Mouse (Mus musculus): ENCODE results near the gene Ptges. TPM values are rescaled to one million over a fixed set of nuclear protein-coding genes. Genes with fewer than 3 reads are reported as not detected.
A peak's percentile ranks its signal among the peaks of the same experiment; 100 is the strongest.

The Ptges gene
- total and polyA plus RNA-seq, 3 experiments, result not detected

GRCm38 (mm10) chr2:30952824-30953490 lies 23.3 kb upstream of the Ptges start, which contains the start of gene Tor1b:
Gene Tor1b (plus strand): TSS chr2:30952959.
- Histone ChIP-seq H3K4me1 (ENCODE audit: control insufficient read depth in 1 of 2, insufficient read depth in 2 of 2, low read length in 2 of 2) (peaks cover 4 to 14% of the 10 kb centered on the region in 2 experiments; a peak in 2 of 4 replicates), H3K27me3 (ENCODE audit: control insufficient read depth in 1 of 2, insufficient read depth in 2 of 2, low read length in 2 of 2) (peaks cover 0 to 1% of the 10 kb centered on the region in 2 experiments; a peak in 2 of 4 replicates), H3K79me2 (ENCODE audit: control insufficient read depth, insufficient read depth, low read length, poor library complexity) (peaks cover 42% of the 10 kb centered on the region), H3K9me3 (replicated peaks; ENCODE audit: insufficient read depth, low read length) (no peaks in the 10 kb centered on the region), H3K9ac (ENCODE audit: control insufficient read depth, low read depth, low read length, poor library complexity, severe bottlenecking) (peak within 1 kb of the TSS; percentile 96), H3K4me3 (ENCODE audit: control insufficient read depth in 1 of 2, insufficient read depth in 1 of 2, low read depth in 2 of 2, low read length in 2 of 2) (peak within 1 kb of the TSS; percentile 84 to 94), H3K36me3 (ENCODE audit: control insufficient read depth in 1 of 2, insufficient read depth in 2 of 2, low read length in 2 of 2) (peaks cover 8% of the 10 kb centered on the region in 2 experiments; a peak in 2 of 4 replicates), H3K27ac (ENCODE audit: control insufficient read depth, low read depth, low read length) (peak within 1 kb of the TSS; percentile 74)
- peak; percentile 96 for DNase-seq (ENCODE audit: low read depth, low spot score)
- TF ChIP-seq TAL1 (IDR thresholded peaks at IDR 0.05; ENCODE audit: low read length), result no peak
- TF ChIP-seq ZNF384 (IDR thresholded peaks at IDR 0.05; ENCODE audit: low read depth, low read length), result 0 out of 2 replicates have a peak, but pooled peaks have one; percentile 5
- peak; percentile 88 for TF ChIP-seq TBP (IDR thresholded peaks at IDR 0.05; ENCODE audit: low read depth, low read length)
- TF ChIP-seq NELFE (IDR thresholded peaks at IDR 0.05; ENCODE audit: low read depth, low read length), result peak; percentile 99
- peak; percentile 90 for TF ChIP-seq MYC (IDR thresholded peaks at IDR 0.05; ENCODE audit: low read depth, low read length)
- TF ChIP-seq RCOR1 (IDR thresholded peaks at IDR 0.05; ENCODE audit: low read depth, low read length), result peak; percentile 39; the same call in 1 of the 2 replicates
- no peak for TF ChIP-seq MEF2A (IDR thresholded peaks at IDR 0.05; ENCODE audit: extremely low read depth, insufficient replicate concordance, low read depth, low read length, poor library complexity, severe bottlenecking)
- TF ChIP-seq ETS1 (IDR thresholded peaks at IDR 0.05; ENCODE audit: low read depth, low read length), result no peak; the same call in 1 of the 2 replicates
- TF ChIP-seq HCFC1 (IDR thresholded peaks at IDR 0.05; ENCODE audit: low read depth, low read length), result peak; percentile 85
- TF ChIP-seq UBTF (IDR thresholded peaks at IDR 0.05; ENCODE audit: borderline replicate concordance, insufficient read depth, low read depth, low read length), result no peak
- peak; percentile 91 for TF ChIP-seq MXI1 (IDR thresholded peaks at IDR 0.05; ENCODE audit: low read depth, low read length)
- peak; percentile 74 for TF ChIP-seq NRF1 (IDR thresholded peaks at IDR 0.05; ENCODE audit: insufficient read depth, low read depth, low read length, poor library complexity, severe bottlenecking)
- no peak; the same call in 1 of the 2 replicates for TF ChIP-seq MAZ (IDR thresholded peaks at IDR 0.05; ENCODE audit: low read depth, low read length)
- peak; percentile 67 for TF ChIP-seq TCF12 (IDR thresholded peaks at IDR 0.05; ENCODE audit: low read depth, low read length)
- no peak for TF ChIP-seq MAFK (IDR thresholded peaks at IDR 0.05; ENCODE audit: borderline replicate concordance, low read depth, low read length)
- TF ChIP-seq BHLHE40 (IDR thresholded peaks at IDR 0.05; ENCODE audit: borderline replicate concordance, low read depth, low read length), result no peak
- no peak for TF ChIP-seq CHD2 (IDR thresholded peaks at IDR 0.05; ENCODE audit: low read length)
- TF ChIP-seq USF1 (IDR thresholded peaks at IDR 0.05; ENCODE audit: low read depth, low read length), result no peak
- no peak; a peak in 1 of 4 replicates for TF ChIP-seq EP300 (IDR thresholded peaks at IDR 0.05; ENCODE audit: low read depth in 1 of 2, low read length in 2 of 2)
- TF ChIP-seq KAT2A (conservative IDR thresholded peaks at IDR 0.05; ENCODE audit: low read depth, low read length), result no peak; the same call in 1 of the 2 replicates
- TF ChIP-seq CHD1 (IDR thresholded peaks at IDR 0.05; ENCODE audit: low read depth, low read length), result no peak
- no peak for TF ChIP-seq GABPA (IDR thresholded peaks at IDR 0.05; ENCODE audit: low read depth, low read length)
- TF ChIP-seq ZMIZ1 (IDR thresholded peaks at IDR 0.05; ENCODE audit: low read depth, low read length), result peak; percentile 97
- peak; percentile 90; the same call in 1 of the 2 replicates for TF ChIP-seq SIN3A (IDR thresholded peaks at IDR 0.05; ENCODE audit: low read length)
- peak; percentile 11 to 36 (median 32) for TF ChIP-seq CTCF (IDR thresholded peaks at IDR 0.05 in 2 of 3, conservative IDR thresholded peaks at IDR 0.05 in 1 of 3; ENCODE audit: control insufficient read depth in 1 of 3, insufficient read depth in 1 of 3, low read depth in 2 of 3, low read length in 3 of 3, poor library complexity in 1 of 3, severe bottlenecking in 1 of 3)
- TF ChIP-seq GATA1 (IDR thresholded peaks at IDR 0.05; ENCODE audit: low read depth, low read length), result peak; percentile 44; the same call in 1 of the 2 replicates
- peak; percentile 99 for TF ChIP-seq POLR2A (IDR thresholded peaks at IDR 0.05; ENCODE audit: control insufficient read depth in 1 of 2, insufficient read depth in 1 of 2, low read depth in 1 of 2, low read length in 2 of 2, poor library complexity in 1 of 2)
- 0 out of 2 replicates have a peak, but pooled peaks have one; percentile 8 for TF ChIP-seq E2F4 (IDR thresholded peaks at IDR 0.05; ENCODE audit: borderline replicate concordance, low read depth, low read length)
- peak; percentile 87 for TF ChIP-seq ELF1 (IDR thresholded peaks at IDR 0.05; ENCODE audit: low read depth, low read length)
- no peak for TF ChIP-seq USF2 (IDR thresholded peaks at IDR 0.05; ENCODE audit: borderline replicate concordance in 1 of 2, insufficient read depth in 1 of 2, low read depth in 1 of 2, low read length in 2 of 2)
- TF ChIP-seq MYB (IDR thresholded peaks at IDR 0.05; ENCODE audit: low read depth, low read length), result no peak
- TF ChIP-seq ZC3H11A (IDR thresholded peaks at IDR 0.05; ENCODE audit: low read depth, low read length), result no peak
- TF ChIP-seq ZKSCAN1 (IDR thresholded peaks at IDR 0.05; ENCODE audit: low read depth, low read length), result no peak
- TF ChIP-seq RAD21 (IDR thresholded peaks at IDR 0.05; ENCODE audit: low read depth, low read length), result no peak
- TF ChIP-seq JUND (IDR thresholded peaks at IDR 0.05; ENCODE audit: low read depth, low read length), result no peak
- TF ChIP-seq MAX (IDR thresholded peaks at IDR 0.05; ENCODE audit: low read length), result peak; percentile 81
